Mouse (Mus musculus) neural tube, embryonic 15.5 days (tissue): ENCODE data around the gene Bdh2. TPM values are rescaled to one million over a fixed set of nuclear protein-coding genes. Genes with fewer than 3 reads are reported as not detected.

Experiments
- ATAC-seq: fragments of 200-750 bp; cut with Nextera tagmentation; 2 replicates; pipeline ENCODE4 v1.8.0; 2017; ENCODE audit warnings: mild to moderate bottlenecking, moderate TSS enrichment, moderate library complexity; ENCODE audit not compliant: low FRiP score
- H3K27ac ChIP-seq: fragments of 300-500 bp; sonication (generic); replicated peaks from 2 replicates; pipeline ENCODE4 v1.5.1; 2015; ENCODE audit warnings: mild to moderate bottlenecking, inconsistent platforms
- H3K27me3 ChIP-seq: fragments of 300-500 bp; sonication (generic); replicated peaks from 2 replicates; pipeline ENCODE4 v1.6.1; 2015; ENCODE audit warnings: inconsistent platforms
- H3K36me3 ChIP-seq: fragments of 300-500 bp; sonication (generic); 2 replicates; pipeline ENCODE4 v1.6.1; 2015; ENCODE audit warnings: inconsistent platforms
- H3K4me1 ChIP-seq: fragments of 300-500 bp; sonication (generic); 2 replicates; pipeline ENCODE4 v1.6.1; 2015; ENCODE audit warnings: inconsistent platforms
- H3K4me2 ChIP-seq: fragments of 300-500 bp; sonication (generic); 2 replicates; pipeline ENCODE4 v1.6.1; 2015; ENCODE audit warnings: inconsistent platforms, mild to moderate bottlenecking, moderate library complexity
- H3K4me3 ChIP-seq: fragments of 300-500 bp; sonication (generic); replicated peaks from 2 replicates; pipeline ENCODE4 v1.5.1; 2015; ENCODE audit warnings: mild to moderate bottlenecking, inconsistent platforms
- H3K9ac ChIP-seq: fragments of 300-500 bp; sonication (generic); replicated peaks from 2 replicates; pipeline ENCODE4 v1.6.1; 2015; ENCODE audit warnings: mild to moderate bottlenecking, inconsistent platforms
- H3K9me3 ChIP-seq: fragments of 300-500 bp; sonication (generic); replicated peaks from 2 replicates; pipeline ENCODE4 v1.6.1; 2016; ENCODE audit warnings: inconsistent platforms
- WGBS: fragments of 180-500 bp; shearing (Covaris S2); methylation state at CpG from one replicate; pipeline ENCODE4 v1.1.7; 2015; ENCODE audit warnings: mixed read lengths; 5-methylcytosine and 5-hydroxymethylcytosine counted together
- polyA plus RNA-seq: library from polyadenylated mRNA; unstranded; fragments of >200 nt; fragmentation: Nextera tagmentation; extraction: Ambion mirVana; gene quantifications from 2 replicates; pipeline ENCODE4 v1.2.1, GENCODE M21; 2015

The Bdh2 gene
- polyA plus RNA-seq, 1 experiment from 2014 or later: 4.2 TPM

DNA sequence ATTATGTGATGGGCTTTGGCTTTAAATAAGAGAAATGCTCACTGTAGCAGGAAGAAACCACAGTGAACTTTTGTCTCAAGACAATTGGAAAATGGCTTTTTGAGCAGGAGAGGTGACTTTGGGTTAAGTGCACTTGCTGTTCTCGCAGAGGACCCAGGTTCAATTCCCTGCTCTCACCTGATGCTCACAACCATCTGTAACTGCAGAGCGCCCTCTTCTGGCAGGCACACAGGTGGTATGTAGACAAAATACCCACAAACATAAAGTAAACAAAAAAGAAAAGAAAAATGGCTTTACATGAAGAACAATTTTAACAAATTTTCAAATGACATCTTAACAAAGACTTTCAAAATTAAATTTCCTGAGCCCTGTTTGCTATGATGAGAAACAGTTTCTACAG, 46.6 kb downstream of the Bdh2 start:
- 63% methylated on average over 2 of the region's 2 CpGs for WGBS
- Histone ChIP-seq H3K4me1 (no peaks in the 10 kb centered on the region), H3K9ac (no peak overlapping the region), H3K27me3 (no peaks in the 10 kb centered on the region), H3K4me2 (no peak overlapping the region), H3K9me3 (no peaks in the 10 kb centered on the region), H3K27ac (no peak overlapping the region), H3K4me3 (no peak overlapping the region), H3K36me3 (no peaks in the 10 kb centered on the region)
- ATAC-seq: no peak

DNA sequence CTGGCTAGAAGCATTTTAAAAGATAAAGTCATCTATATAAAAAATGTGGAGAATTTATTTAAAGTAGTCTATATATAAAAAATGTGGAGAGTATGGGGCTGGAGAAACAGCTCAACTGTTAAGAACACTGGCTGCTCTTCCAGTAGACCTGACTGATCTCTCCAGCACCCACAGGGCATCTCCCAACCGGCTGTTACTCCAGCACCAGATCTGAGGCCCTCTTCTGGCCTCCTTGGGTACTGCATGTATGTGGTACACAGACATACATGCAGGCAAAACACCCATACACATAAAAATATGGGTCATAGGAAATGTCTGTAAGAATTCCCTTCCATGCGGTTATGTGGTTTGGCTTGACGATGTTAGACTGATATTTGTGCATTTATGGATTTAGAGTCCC, 47.5 kb downstream of the Bdh2 start:
- Histone ChIP-seq H3K4me2 (no peak overlapping the region), H3K27me3 (no peaks in the 10 kb centered on the region), H3K9me3 (no peaks in the 10 kb centered on the region), H3K27ac (no peak overlapping the region), H3K4me3 (no peak overlapping the region), H3K9ac (no peak overlapping the region), H3K4me1 (no peaks in the 10 kb centered on the region), H3K36me3 (no peaks in the 10 kb centered on the region)
- no peak for ATAC-seq
- 45% methylated on average over 3 of the region's 3 CpGs for WGBS

GRCm38 (mm10) chr3:135332691-135333090, 51.7 kb downstream of the Bdh2 start:
- Histone ChIP-seq H3K27ac (no peak overlapping the region), H3K36me3 (no peaks in the 10 kb centered on the region), H3K4me1 (no peaks in the 10 kb centered on the region), H3K9me3 (no peaks in the 10 kb centered on the region), H3K4me3 (no peak overlapping the region), H3K9ac (no peak overlapping the region), H3K27me3 (no peaks in the 10 kb centered on the region), H3K4me2 (no peak overlapping the region)
- ATAC-seq: no peak

GRCm38 (mm10) chr3:135333763-135334162, 52.7 kb downstream of the Bdh2 start:
- no peak for ATAC-seq
- Histone ChIP-seq H3K4me1 (no peaks in the 10 kb centered on the region), H3K4me3 (no peak overlapping the region), H3K27ac (no peak overlapping the region), H3K9me3 (no peaks in the 10 kb centered on the region), H3K4me2 (no peak overlapping the region), H3K36me3 (no peaks in the 10 kb centered on the region), H3K9ac (no peak overlapping the region), H3K27me3 (no peaks in the 10 kb centered on the region)
- WGBS: 53% methylated on average over 4 of the region's 4 CpGs

DNA sequence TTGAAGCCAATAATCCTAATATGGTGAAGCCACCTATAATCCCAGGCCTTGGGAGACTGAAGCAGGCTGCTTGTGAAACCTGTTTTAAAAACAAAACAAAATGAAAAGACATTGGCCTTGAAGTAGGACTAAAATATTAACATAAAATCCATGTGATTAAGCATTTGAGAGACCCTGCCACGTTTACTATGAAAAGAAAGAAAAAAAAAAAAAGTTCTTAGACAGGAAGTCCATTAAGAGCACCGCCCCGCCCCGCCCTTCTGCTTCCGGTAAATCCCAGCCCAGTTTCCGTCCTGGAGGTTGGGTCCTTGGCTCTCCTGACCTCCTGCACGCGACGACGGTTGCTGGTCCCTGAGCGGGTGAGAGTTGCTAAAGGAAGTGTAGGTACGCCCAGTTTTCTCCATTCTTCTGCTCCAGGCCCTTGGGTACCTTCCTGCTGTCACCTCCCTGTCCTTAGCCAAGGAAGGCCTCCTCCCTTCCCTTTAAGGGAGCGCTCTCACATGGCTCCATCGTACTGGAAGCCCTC, 66.8 kb downstream of the Bdh2 start, which contains the start of gene Slc9b1:
Slc9b1 (plus strand) TSS at position 291 of the 526 bp plus-strand sequence.
- H3K9ac ChIP-seq: no peak within 1 kb of the TSS
- no peaks in the 10 kb centered on the region for H3K9me3 ChIP-seq
- no peak within 1 kb of the TSS for H3K4me2 ChIP-seq
- H3K4me3 ChIP-seq: no peak within 1 kb of the TSS
- no peak within 1 kb of the TSS for H3K27ac ChIP-seq
- ATAC-seq: no peak
- H3K36me3 ChIP-seq: no peaks in the 10 kb centered on the region
- 80% methylated on average over 14 of the region's 14 CpGs for WGBS
- H3K4me1 ChIP-seq: no peaks in the 10 kb centered on the region
- no peaks in the 10 kb centered on the region for H3K27me3 ChIP-seq

DNA sequence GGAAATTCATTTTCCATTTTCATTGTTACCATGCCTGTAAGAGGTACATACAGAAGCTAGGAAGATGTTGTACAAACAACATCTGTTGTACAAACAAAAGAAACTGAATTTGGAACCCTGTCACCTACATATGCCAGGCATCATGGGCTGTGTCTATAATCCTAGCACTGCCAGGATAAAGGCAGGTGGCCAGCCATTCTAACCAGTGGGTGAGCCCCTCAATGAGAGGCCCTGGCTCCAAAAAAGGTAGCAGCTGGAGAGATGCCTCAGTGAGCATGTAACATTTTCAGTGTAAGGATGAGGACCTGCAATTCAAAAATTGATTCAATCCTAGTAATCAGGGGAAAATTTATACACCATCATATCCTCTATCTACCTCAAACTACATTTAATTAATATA, 68.0 kb downstream of the Bdh2 start:
- Histone ChIP-seq H3K9ac (no peak overlapping the region), H3K4me1 (no peaks in the 10 kb centered on the region), H3K4me2 (no peak overlapping the region), H3K4me3 (no peak overlapping the region), H3K36me3 (no peaks in the 10 kb centered on the region), H3K9me3 (no peaks in the 10 kb centered on the region), H3K27me3 (no peaks in the 10 kb centered on the region), H3K27ac (no peak overlapping the region)
- no peak for ATAC-seq

DNA sequence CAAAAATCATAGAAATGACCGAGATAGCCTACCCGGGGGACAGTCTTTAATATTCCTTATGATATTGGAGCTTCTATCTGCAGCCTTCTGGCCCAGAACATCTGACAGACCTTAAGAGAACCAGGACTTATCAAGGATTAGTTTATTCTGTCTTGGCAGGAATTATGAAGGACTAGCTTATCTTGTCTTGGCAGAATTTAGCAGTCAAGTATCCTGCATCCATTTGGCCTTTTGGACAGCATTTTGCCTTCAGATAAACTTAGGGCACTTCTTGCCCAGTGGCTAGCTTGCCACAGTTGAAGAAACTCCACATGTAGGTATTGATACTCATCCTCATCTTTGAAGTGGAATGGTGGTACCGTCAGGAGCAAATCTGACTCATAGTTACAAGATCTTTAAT, 70.8 kb downstream of the Bdh2 start:
- 96% methylated on average over 3 of the region's 3 CpGs for WGBS
- no peak overlapping the region for H3K9ac ChIP-seq
- no peaks in the 10 kb centered on the region for H3K9me3 ChIP-seq

More for the DNA sequence above, 70.8 kb downstream of the Bdh2 start:
- no peak overlapping the region for H3K27ac ChIP-seq
- no peaks in the 10 kb centered on the region for H3K27me3 ChIP-seq
- no peaks in the 10 kb centered on the region for H3K36me3 ChIP-seq
- H3K4me1 ChIP-seq: no peaks in the 10 kb centered on the region
- H3K4me3 ChIP-seq: no peak overlapping the region
- no peak for ATAC-seq
- H3K4me2 ChIP-seq: no peak overlapping the region

Other genes starting within 250 kb of the Bdh2 start
- 2.9 and 7.9 TPM in 2 replicates for gene Cenpe, start 68.7 kb upstream of the Bdh2 start, polyA plus RNA-seq
- 2.4 and 2.5 TPM in 2 replicates for gene Slc9b2, start 26.5 kb downstream of the Bdh2 start, polyA plus RNA-seq
- gene Slc9b1, start 66.8 kb downstream of the Bdh2 start, polyA plus RNA-seq: 0.36 and 0.54 TPM in 2 replicates
- 67.1 and 69.0 TPM in 2 replicates for gene Cisd2, start 142.7 kb downstream of the Bdh2 start, polyA plus RNA-seq
- 331 and 389 TPM in 2 replicates for gene Ube2d3, start 156.9 kb downstream of the Bdh2 start, polyA plus RNA-seq
- 7.4 and 8.8 TPM in 2 replicates for gene Manba, start 204.4 kb downstream of the Bdh2 start, polyA plus RNA-seq